Mouse (Mus musculus) hindbrain, postnatal 0 days (tissue): ENCODE results near the gene Clpx. TPM values are rescaled to one million over a fixed set of nuclear protein-coding genes. Genes with fewer than 3 reads are reported as not detected.

Experiments
- ATAC-seq: fragments of 200-750 bp; cut with Nextera tagmentation; 2 replicates; pipeline ENCODE4 v1.8.0; 2017; ENCODE audit warnings: mild to moderate bottlenecking, moderate TSS enrichment, moderate library complexity
- DNase-seq: peaks from one replicate; pipeline ENCODE4 v3.0.0-alpha.2; 2015; ENCODE audit warnings: low spot score
- H3K27ac ChIP-seq: fragments of 300-500 bp; sonication (generic); 2 replicates; pipeline ENCODE4 v1.5.1; 2014; ENCODE audit warnings: mild to moderate bottlenecking
- H3K27me3 ChIP-seq: fragments of 300-500 bp; sonication (generic); 2 replicates; pipeline ENCODE4 v1.6.1; 2014; ENCODE audit warnings: low read length, mixed read lengths; ENCODE audit not compliant: insufficient read depth
- H3K36me3 ChIP-seq: fragments of 300-500 bp; sonication (generic); 2 replicates; pipeline ENCODE4 v1.6.1; 2014; ENCODE audit warnings: low read length, mixed read lengths; ENCODE audit not compliant: insufficient read depth
- H3K4me1 ChIP-seq: fragments of 300-500 bp; sonication (generic); 2 replicates; pipeline ENCODE4 v1.6.1; 2014; ENCODE audit warnings: antibody characterized with exemption, low read length, mixed read lengths; ENCODE audit not compliant: insufficient read depth
- H3K4me2 ChIP-seq: fragments of 300-500 bp; sonication (generic); 2 replicates; pipeline ENCODE4 v1.6.1; 2014; ENCODE audit warnings: low read depth, mild to moderate bottlenecking, low read length, moderate library complexity, mixed read lengths
- H3K4me3 ChIP-seq: fragments of 300-500 bp; sonication (generic); 2 replicates; pipeline ENCODE4 v1.5.1; 2014; ENCODE audit warnings: low read length
- H3K9ac ChIP-seq: fragments of 300-500 bp; sonication (generic); replicated peaks from 2 replicates; pipeline ENCODE4 v1.6.1; 2014; ENCODE audit warnings: mild to moderate bottlenecking, low read length, moderate library complexity, mixed read lengths
- H3K9me3 ChIP-seq: fragments of 300-500 bp; sonication (generic); 2 replicates; pipeline ENCODE4 v1.6.1; 2016; ENCODE audit warnings: low read length, mixed read lengths
- CTCF ChIP-seq: IDR thresholded peaks from 2 replicates; pipeline ENCODE4 v1.5.1; 2016; ENCODE audit warnings: antibody characterized with exemption, control low read depth, low read depth
- WGBS: fragments of 180-500 bp; shearing (Covaris S2); extraction: QIAGEN DNeasy Blood & Tissue Kit; methylation state at CpG from one replicate; pipeline ENCODE4 v1.1.7; 2014; 5-methylcytosine and 5-hydroxymethylcytosine counted together
- polyA plus RNA-seq: library from polyadenylated mRNA; unstranded; fragments of >200 nt; fragmentation: Nextera tagmentation; extraction: Ambion mirVana; gene quantifications from 2 replicates; pipeline ENCODE4 v1.2.1, GENCODE M21; 2015
- total RNA-seq: library from RNA; depleted of rRNA; stranded (reverse); fragments of >200 nt; gene quantifications from 2 replicates; pipeline ENCODE4 v1.2.3, GENCODE M21; 2014

The Clpx gene
- total and polyA plus RNA-seq, 2 experiments from 2014 or later: 22.7 to 37.1 TPM

DNA sequence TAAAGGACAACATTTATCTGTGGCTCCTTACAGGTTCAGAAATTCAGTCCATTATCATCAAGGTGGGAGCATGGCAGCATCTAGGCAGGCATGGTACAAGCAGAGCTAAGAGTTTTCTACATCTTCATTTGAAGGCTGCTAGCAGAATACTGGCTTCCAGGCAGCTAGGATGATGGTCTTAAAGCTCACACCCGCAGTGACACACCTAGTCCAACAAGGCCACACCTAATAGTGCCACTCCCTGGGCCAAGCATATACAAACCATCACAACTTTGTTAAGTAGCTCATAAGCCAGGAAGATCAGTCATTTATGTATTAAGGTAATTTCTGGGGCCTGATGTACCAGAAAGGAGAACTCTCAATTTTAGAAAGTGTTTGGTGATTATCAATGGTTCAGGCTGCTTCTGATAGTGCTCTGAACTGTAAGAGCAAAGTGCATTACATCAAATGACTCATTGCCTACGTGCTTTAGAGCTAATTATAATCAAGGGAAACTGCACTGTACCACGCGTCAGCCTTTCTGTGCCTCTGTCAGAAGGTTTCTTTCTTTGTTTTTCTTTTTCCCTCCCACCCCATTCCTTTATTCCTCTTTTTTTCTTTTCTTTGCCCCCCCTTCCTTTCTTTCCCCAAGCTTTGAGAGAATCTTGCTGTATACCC, 8.4 kb downstream of the Clpx start:
- H3K9me3 ChIP-seq: no peaks in the 10 kb centered on the region
- H3K4me1 ChIP-seq: no peaks in the 10 kb centered on the region
- no peak overlapping the region for H3K4me2 ChIP-seq
- TF ChIP-seq CTCF: no peak
- H3K4me3 ChIP-seq: no peak overlapping the region
- H3K27ac ChIP-seq: no peak overlapping the region
- DNase-seq (no peak), ATAC-seq (no peak)
- H3K36me3 ChIP-seq: peaks cover 20% of the 10 kb centered on the region
- H3K9ac ChIP-seq: no peak overlapping the region
- H3K27me3 ChIP-seq: no peaks in the 10 kb centered on the region
- 93% methylated on average over 4 of the region's 4 CpGs for WGBS

- no peak for TF ChIP-seq CTCF
- ATAC-seq (no peak), DNase-seq (no peak)
- no peaks in the 10 kb centered on the region for H3K9me3 ChIP-seq
- H3K27ac ChIP-seq: no peak overlapping the region
- H3K4me1 ChIP-seq: no peaks in the 10 kb centered on the region
- H3K36me3 ChIP-seq: peaks cover 20% of the 10 kb centered on the region
- 92% methylated on average over 4 of the region's 4 CpGs for WGBS
- no peak overlapping the region for H3K9ac ChIP-seq
- H3K4me3 ChIP-seq: no peak overlapping the region
- no peak overlapping the region for H3K4me2 ChIP-seq
- no peaks in the 10 kb centered on the region for H3K27me3 ChIP-seq
Measured at GRCm38 (mm10) chr9:65303586-65303985, 9.5 kb downstream of the Clpx start.

- Histone ChIP-seq H3K4me3 (no peak overlapping the region), H3K4me1 (no peaks in the 10 kb centered on the region), H3K9ac (no peak overlapping the region), H3K36me3 (peaks cover 24% of the 10 kb centered on the region), H3K4me2 (no peak overlapping the region), H3K27ac (no peak overlapping the region), H3K9me3 (no peaks in the 10 kb centered on the region), H3K27me3 (no peaks in the 10 kb centered on the region)
- DNase-seq: no peak
- no peak for ATAC-seq
- TF ChIP-seq CTCF: no peak
- 84% methylated on average over 4 of the region's 4 CpGs for WGBS
Measured at GRCm38 (mm10) chr9:65304300-65304699, 10.2 kb downstream of the Clpx start.

- 88% methylated on average over 2 of the region's 2 CpGs for WGBS
- H3K4me2 ChIP-seq: no peak overlapping the region
- no peak overlapping the region for H3K4me3 ChIP-seq
- TF ChIP-seq CTCF: no peak
- peaks cover 16% of the 10 kb centered on the region for H3K36me3 ChIP-seq
- no peak overlapping the region for H3K9ac ChIP-seq
- H3K27me3 ChIP-seq: no peaks in the 10 kb centered on the region
- H3K27ac ChIP-seq: no peak overlapping the region
- DNase-seq: no peak
- ATAC-seq: no peak
- H3K9me3 ChIP-seq: no peaks in the 10 kb centered on the region
- H3K4me1 ChIP-seq: no peaks in the 10 kb centered on the region
Measured at GRCm38 (mm10) chr9:65306672-65307071, 12.6 kb downstream of the Clpx start.

- ATAC-seq (no peak), DNase-seq (no peak)
- Histone ChIP-seq H3K4me2 (no peak overlapping the region), H3K9me3 (no peaks in the 10 kb centered on the region), H3K4me1 (no peaks in the 10 kb centered on the region), H3K27ac (no peak overlapping the region), H3K4me3 (no peak overlapping the region), H3K36me3 (peaks cover 20% of the 10 kb centered on the region), H3K27me3 (no peaks in the 10 kb centered on the region), H3K9ac (no peak overlapping the region)
- WGBS: 98% methylated on average over 1 of the region's 1 CpGs
- no peak for TF ChIP-seq CTCF
Measured at GRCm38 (mm10) chr9:65308011-65308410, 14.0 kb downstream of the Clpx start.

GRCm38 (mm10) chr9:65312669-65313357, 18.8 kb downstream of the Clpx start:
- ATAC-seq (no peak), DNase-seq (no peak)
- TF ChIP-seq CTCF: no peak
- no peaks in the 10 kb centered on the region for H3K9me3 ChIP-seq
- no peak overlapping the region for H3K4me3 ChIP-seq
- no peak overlapping the region for H3K9ac ChIP-seq
- no peak overlapping the region for H3K4me2 ChIP-seq
- H3K27ac ChIP-seq: no peak overlapping the region
- H3K4me1 ChIP-seq: no peaks in the 10 kb centered on the region
- peaks cover 36% of the 10 kb centered on the region for H3K36me3 ChIP-seq
- H3K27me3 ChIP-seq: no peaks in the 10 kb centered on the region
- 95% methylated on average over 4 of the region's 4 CpGs for WGBS

DNA sequence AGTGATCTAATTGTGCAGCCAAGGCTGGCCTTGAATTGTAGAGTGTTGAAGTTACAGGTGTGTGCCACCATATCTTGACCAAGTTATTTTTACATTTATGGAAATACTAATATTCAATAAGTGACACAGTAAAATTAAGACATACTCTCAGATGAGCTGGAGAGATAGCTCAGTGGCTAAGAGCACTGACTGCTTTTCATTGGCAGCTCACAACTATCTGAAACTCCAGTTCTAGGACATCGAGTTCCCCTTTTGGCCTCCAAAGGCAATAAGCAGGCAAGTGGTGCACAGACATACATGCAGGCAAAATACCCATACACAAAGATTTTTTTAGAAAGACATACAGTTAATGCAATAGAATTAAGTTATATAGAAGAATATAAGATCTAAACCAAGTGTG, 19.8 kb downstream of the Clpx start:
- H3K36me3 ChIP-seq: peaks cover 42% of the 10 kb centered on the region
- ATAC-seq: no peak
- TF ChIP-seq CTCF: no peak
- WGBS: 93% methylated on average over 1 of the region's 1 CpGs
- no peaks in the 10 kb centered on the region for H3K9me3 ChIP-seq
- DNase-seq: no peak
- no peaks in the 10 kb centered on the region for H3K27me3 ChIP-seq
- no peak overlapping the region for H3K4me2 ChIP-seq
- no peak overlapping the region for H3K27ac ChIP-seq
- no peak overlapping the region for H3K4me3 ChIP-seq
- H3K9ac ChIP-seq: no peak overlapping the region
- H3K4me1 ChIP-seq: no peaks in the 10 kb centered on the region
